Mouse (Mus musculus): Measurements from ENCODE around the gene Tmed4.
"Not testable (repeated sequence)": the region's sequence is repeated elsewhere in the genome, so short reads cannot be mapped to it uniquely, and the experiment has no call there.

Gene Tmed4

DNA sequence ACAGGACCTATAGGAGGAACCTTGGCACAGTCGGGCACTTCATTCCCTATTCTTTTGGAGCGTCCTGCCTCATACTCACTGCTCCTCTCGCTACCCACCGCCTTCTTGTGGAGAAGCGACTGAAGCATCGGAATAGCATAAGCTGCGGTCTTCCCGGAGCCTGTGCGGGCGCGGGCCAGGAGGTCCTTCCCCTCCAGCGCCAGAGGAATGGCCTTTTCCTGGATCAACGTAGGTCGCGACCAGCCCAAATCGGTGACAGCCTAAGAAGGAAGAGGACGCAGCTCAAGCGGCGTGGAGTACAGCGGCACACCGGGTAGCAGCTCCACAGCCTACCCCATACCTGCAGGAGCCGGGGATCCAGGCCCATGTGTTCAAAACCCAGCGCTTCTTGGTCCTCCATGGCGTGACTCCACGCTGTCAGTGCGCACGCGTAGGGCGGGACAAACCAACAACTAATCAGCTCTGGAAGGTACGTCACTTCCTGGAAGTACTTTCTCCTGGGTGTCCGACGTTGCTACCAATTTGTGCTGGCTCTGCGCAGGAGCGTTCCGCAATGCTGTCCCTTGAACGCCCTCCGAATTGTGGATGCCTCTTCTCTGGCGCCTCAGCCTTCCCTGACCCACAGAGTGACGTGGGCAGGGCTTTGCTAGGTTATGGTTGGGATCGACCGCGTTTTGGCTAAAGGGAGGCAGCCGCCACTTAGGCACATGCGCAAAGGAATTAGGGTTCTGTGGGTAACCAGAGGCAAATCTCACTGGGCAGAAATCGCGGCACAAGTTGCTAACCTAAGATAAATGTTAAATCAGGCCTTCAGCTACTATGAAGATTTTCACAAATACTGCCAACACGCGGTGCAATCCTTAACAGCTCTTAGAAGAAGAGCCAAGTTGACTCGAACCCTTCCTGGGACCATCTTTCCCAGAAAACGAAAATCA, 7.1 kb downstream of the Tmed4 start, which contains the start of gene Ddx56:
Ddx56 (minus strand) TSS at position 453 of the 935 bp plus-strand sequence.
- peak; percentile 93 to 96 for DNase-seq

DNA sequence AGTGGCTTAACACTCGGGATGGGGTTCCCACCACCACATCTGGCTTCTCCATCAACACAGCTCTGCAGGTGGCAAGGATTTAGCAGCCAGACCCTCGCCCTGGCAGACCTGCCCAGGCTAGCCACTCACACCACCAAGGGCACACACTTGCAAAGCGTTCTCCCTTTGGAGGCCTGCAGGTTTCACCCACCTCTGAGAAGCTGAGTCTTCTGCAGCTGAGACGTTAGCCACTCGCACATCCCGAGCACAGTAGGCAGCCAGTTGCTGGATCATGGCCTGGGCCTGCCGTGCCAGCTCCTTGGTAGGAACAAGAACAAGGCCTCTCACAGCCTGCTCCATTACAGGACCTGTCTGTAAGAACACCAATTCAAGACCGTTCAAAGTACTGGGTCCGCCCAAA, 8.0 kb downstream of the Tmed4 start:
- no peak for DNase-seq

DNA sequence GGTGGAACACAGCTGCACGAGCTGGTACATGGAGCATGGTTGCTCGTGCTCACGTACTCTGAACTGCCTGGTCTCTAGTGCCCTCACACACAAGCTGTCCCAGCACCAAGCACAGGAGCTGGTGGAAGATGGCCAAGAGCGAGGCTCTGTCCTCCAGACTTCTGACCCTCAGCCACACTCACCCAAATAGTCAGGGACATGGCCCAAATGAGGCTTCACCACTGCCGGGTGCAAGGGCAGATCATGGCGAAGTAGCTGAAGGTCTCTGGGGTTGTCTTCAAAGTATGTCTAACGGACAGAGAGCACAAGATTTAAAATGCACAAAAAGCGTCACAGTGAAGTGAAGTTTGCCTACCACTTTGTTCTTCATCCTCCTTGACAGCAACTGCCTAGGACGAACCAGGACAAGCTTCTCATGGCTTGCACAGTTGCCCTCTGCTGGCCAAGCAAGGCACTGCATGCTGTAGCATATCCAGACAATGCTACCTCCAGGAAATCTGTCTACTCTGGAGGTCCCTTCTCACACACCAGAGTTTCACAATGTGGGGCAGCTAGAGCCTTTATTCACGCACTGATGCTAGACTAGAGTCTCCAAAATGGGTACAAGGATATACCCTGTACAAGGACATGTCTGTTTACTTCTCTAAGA, 13.1 kb downstream of the Tmed4 start:
- DNase-seq, result peak; percentile 77 to 89

DNA sequence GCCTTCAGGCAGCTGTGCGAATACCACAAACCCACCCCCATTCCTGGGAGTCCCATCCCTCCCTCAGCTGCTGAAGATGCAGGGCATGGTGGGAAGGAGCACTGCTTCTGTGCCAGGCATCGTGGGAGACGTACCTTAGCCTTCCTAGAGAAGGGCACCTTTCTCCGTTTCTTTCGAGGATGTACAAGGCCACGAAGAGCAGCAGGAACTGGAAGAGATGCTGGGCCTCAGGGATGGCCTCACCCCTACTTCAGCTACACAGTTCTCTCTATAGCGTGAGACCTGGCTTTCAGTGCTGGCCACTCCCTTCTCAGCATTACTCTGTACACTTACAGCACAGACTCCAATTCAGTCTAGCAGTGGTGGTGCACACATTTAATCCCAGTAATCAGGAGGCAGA, 15.3 kb downstream of the Tmed4 start:
- DNase-seq, result no peak

DNA sequence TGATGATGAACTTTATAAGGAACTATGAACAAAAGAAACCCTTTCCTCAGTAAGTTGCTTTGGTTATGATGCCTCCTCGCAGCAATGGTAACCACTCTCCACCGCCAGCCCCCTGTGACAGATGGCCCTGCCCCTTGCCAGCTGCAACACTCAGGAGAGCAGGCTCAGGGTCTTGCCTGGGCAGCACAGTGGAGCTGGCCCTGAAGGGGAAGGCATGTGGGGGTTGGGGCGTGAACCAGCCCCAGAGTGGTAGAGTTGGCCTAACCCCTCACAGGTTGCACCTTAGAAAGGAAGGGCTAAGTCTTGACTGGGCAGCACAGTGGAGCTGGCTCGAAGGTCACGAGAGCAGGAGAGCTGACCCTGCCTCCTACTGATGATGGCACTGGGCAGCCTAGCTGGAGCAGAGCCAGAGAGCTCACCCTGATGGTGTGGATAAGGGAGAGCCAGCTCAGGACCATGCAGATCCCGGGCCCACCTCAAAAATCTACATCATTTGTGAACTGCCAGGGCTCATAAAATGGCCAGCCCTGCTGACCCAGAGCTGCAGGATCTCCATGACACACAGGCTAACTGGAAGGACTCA, 18.1 kb downstream of the Tmed4 start:
- peak; percentile 62 to 73 for DNase-seq

DNA sequence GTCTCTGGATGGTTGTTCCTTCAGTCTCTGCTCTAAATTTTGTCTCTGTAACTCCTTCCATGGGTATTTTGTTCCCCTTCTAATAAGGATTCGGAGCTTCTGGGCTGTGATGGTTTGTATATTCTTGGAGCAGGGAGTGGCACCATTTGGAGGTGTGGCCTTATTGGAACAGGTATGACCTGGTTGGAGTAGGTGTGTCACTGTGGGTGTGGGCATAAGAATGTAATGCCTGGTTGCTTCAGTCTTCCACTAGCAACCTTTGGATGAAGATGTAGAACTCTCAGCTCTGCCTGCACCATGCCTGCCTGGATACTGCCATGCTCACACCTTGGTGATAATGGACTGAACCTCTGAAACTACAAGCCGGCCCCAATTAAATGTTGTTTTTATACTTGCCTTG, 20.1 kb downstream of the Tmed4 start:
- DNase-seq, result not testable (repeated sequence)

DNA sequence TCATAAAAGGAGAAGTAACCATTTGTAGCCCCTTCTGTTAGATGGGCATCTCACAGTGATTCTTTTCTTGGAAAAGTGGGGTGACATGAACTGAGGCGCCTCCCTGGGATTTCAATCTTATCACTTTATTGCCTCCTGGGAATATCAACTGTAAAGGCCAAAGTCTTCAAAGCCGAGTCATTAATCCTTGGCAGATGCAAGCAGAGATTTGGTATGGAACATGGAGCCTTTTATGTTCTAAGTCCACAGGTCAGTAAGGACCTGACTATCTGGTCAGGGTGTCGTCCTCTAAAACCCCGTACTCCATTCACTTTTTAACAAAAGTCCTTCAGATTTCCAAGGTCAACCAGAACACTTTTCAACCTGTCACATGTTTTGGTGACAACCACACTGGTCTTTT, 21.8 kb downstream of the Tmed4 start:
- no peak for DNase-seq

DNA sequence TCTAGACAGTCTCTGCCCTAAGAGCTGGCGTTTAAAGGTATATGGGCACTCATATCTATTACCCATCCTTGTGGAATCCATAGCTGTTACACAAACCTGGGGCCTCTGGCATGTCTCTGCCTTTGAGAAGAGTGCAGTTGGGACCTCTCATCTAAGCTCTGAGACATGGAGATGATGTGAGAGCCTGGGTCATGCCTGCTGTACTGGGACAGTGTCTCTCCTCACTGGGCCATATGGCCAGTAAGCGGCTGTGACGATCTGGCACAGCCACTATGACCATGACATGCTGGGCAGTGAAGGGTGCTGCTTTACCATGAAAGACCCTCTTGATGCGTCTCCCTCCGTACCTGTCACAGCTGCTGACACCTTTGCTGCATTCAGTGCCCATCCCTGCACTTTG, 22.4 kb downstream of the Tmed4 start:
- DNase-seq, result no peak

DNA sequence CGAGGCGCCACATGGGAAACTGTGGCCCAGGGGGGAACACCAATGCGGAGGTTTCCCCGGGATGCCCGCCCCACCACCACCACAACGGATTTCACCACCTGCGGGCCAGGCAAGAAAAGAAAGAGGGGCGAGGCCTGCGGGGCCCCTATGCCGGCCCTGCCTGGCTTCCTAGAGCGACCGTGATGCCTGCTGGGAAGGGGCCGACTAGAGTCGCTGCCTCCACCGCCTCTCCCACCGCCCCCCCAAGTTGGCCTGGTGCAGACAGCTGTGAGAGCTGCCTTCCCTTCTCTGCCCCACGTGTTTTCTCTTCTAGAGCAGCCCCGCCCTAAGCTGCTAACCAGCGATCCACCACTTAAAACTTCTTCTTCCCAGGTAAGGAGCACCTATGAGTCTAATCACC, 30.0 kb downstream of the Tmed4 start:
- no peak for DNase-seq

DNA sequence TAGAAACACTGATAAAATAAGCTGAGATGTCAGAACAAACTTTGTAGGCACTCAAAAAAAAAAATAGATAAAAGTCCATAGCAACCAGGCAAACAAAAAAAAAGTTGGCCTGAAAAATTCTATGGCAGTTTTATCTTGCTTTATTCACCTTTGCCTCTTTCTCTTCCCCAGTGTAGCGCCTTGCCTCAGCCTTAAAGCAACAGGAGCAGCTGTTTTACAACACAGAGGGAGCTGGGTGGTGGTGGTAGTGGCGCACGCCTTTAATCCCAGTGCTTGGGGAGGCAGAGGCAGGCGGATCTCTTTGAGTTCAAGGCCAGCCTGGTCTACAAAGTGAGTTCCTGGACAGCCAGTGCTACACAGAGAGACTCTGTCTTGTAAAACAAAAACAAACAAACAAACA, 41.6 kb downstream of the Tmed4 start:
- no peak for DNase-seq

DNA sequence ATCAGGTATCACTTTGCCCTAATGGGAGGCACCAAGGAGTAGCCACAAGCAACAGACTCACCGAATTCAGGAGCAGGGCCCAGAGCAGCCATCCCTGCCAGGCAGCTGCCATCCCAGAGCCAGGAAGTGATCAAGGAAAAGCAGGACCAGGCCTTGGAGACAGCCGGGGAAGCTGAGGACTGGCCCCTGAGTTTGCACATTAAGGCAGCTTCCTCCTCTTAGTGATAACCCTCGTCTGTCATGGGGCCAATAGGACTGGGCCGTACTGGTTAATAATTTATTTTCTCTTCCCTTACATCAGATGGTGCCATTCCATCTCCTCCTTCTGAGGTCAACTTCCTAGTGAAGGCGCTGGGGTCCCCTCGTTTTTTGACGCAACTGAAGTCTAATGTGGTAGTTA, 44.7 kb downstream of the Tmed4 start, which contains the start of gene Npc1l1:
Npc1l1 (minus strand) TSS at position 132 of the 400 bp plus-strand sequence.
- DNase-seq, result no peak

DNA sequence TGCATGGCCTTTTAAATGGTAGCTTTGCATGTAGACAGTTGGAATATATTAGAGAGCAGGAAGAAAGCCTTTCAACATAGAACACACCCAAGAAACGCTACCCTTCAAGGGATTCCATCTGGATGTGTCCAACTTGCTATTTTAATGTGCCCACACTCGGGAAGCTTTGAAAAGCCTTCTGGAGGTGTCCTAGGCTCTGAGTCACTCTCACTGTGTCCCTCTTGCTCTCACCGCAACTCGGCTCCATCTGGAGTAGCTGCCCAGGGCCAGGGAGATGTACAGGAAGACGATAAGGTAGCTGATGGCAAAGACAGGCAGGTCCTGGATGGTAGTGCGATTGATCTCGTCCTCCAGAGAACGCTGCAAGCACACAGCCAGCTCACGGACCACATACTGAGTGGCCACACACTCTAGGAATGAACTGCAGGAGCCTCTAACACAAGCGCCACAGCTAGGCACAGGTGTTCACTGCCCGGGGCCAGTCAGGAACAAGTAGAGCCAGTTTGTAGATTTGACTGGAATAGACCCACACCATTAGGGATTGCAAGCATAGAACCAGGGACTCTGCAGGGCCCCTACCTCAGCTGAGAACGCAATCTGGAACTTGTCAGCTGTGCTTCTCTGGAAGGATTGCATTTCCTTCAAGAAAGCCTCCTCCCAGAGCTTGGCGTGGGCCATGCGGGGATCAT, 50.0 kb downstream of the Tmed4 start:
- peak in 1 of 2 experiments; percentile 11 for DNase-seq

DNA sequence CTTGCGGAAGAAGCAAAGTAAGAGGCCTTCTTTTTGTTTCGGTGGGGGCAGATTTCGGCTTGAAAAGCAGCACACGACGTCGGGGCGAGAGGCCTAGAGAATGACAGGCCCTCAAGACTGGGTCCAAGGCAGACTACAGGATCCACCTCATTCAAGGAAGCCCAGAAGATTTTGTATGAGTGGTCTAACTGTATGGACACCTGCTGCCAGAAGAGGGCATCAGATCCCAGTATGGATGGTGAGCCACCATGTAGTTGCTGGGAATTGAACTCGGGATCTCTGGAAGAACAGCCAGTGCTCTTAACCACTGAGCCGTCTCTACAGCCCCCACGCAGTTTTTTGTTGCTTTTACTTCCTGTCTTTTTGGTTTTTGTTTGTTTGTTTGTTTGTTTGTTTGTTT, 52.5 kb downstream of the Tmed4 start:
- no peak for DNase-seq

Measured in kidney, postnatal 25 days (tissue).